Mouse (Mus musculus): ENCODE data around the gene Edrf1. TPM values are rescaled to one million over a fixed set of nuclear protein-coding genes. Genes with fewer than 3 reads are reported as not detected.

Edrf1 gene
- polyA plus RNA-seq, 1 experiment: 5.9 TPM

GRCm38 (mm10) chr7:133630821-133631220 lies 6.5 kb upstream of the Edrf1 start:
- no peak for TF ChIP-seq GATA1 (IDR thresholded peaks at IDR 0.05; ENCODE audit: low read length)

GRCm38 (mm10) chr7:133632476-133632875 lies 4.9 kb upstream of the Edrf1 start:
- TF ChIP-seq GATA1 (IDR thresholded peaks at IDR 0.05; ENCODE audit: low read length): no peak

- TF ChIP-seq GATA1 (IDR thresholded peaks at IDR 0.05; ENCODE audit: low read length): no peak
Observed at GRCm38 (mm10) chr7:133634932-133635650, 2.3 kb upstream of the Edrf1 start.

- no peak for TF ChIP-seq GATA1 (IDR thresholded peaks at IDR 0.05; ENCODE audit: low read length)
Observed at GRCm38 (mm10) chr7:133636738-133637352, 498 bp upstream of the Edrf1 start.

- TF ChIP-seq GATA1 (IDR thresholded peaks at IDR 0.05; ENCODE audit: low read length): no peak
Observed at GRCm38 (mm10) chr7:133638306-133638705, 963 bp downstream of the Edrf1 start.

- no peak for TF ChIP-seq GATA1 (IDR thresholded peaks at IDR 0.05; ENCODE audit: low read length)
Observed at GRCm38 (mm10) chr7:133638821-133639220, 1.5 kb downstream of the Edrf1 start.

GRCm38 (mm10) chr7:133645716-133646115 lies 8.4 kb downstream of the Edrf1 start:
- TF ChIP-seq GATA1 (IDR thresholded peaks at IDR 0.05; ENCODE audit: low read length): no peak

GRCm38 (mm10) chr7:133662467-133662866 lies 25.1 kb downstream of the Edrf1 start:
- TF ChIP-seq GATA1 (IDR thresholded peaks at IDR 0.05; ENCODE audit: low read length): no peak

- TF ChIP-seq GATA1 (IDR thresholded peaks at IDR 0.05; ENCODE audit: low read length): no peak
Observed at GRCm38 (mm10) chr7:133669071-133669470, 31.7 kb downstream of the Edrf1 start.

GRCm38 (mm10) chr7:133669946-133670345 lies 32.6 kb downstream of the Edrf1 start:
- TF ChIP-seq GATA1 (IDR thresholded peaks at IDR 0.05; ENCODE audit: low read length): no peak

- TF ChIP-seq GATA1 (IDR thresholded peaks at IDR 0.05; ENCODE audit: low read length): no peak
Observed at GRCm38 (mm10) chr7:133670846-133671245, 33.5 kb downstream of the Edrf1 start.

GRCm38 (mm10) chr7:133676002-133676401 lies 38.7 kb downstream of the Edrf1 start:
- TF ChIP-seq GATA1 (IDR thresholded peaks at IDR 0.05; ENCODE audit: low read length): no peak

- no peak for TF ChIP-seq GATA1 (IDR thresholded peaks at IDR 0.05; ENCODE audit: low read length)
Observed at GRCm38 (mm10) chr7:133678716-133679115, 41.4 kb downstream of the Edrf1 start.

GRCm38 (mm10) chr7:133679439-133679838 lies 42.1 kb downstream of the Edrf1 start:
- no peak for TF ChIP-seq GATA1 (IDR thresholded peaks at IDR 0.05; ENCODE audit: low read length)

- no peak for TF ChIP-seq GATA1 (IDR thresholded peaks at IDR 0.05; ENCODE audit: low read length)
Observed at GRCm38 (mm10) chr7:133679961-133680360, 42.6 kb downstream of the Edrf1 start, which contains the start of gene Mmp21. Mmp21 (minus strand) TSS chr7:133680061.

GRCm38 (mm10) chr7:133683626-133684025 lies 46.3 kb downstream of the Edrf1 start:
- no peak for TF ChIP-seq GATA1 (IDR thresholded peaks at IDR 0.05; ENCODE audit: low read length)

- no peak for TF ChIP-seq GATA1 (IDR thresholded peaks at IDR 0.05; ENCODE audit: low read length)
Observed at GRCm38 (mm10) chr7:133684110-133684509, 46.8 kb downstream of the Edrf1 start.

All from G1E-ER4 (cell line).